Mouse (Mus musculus): Measurements from ENCODE around the gene Wdr1.

The Wdr1 gene

GRCm38 (mm10) chr5:38544423-38545415, 18.3 kb downstream of the Wdr1 start:
- no peak for DNase-seq

GRCm38 (mm10) chr5:38543496-38544217, 19.4 kb downstream of the Wdr1 start:
- DNase-seq = no peak

- DNase-seq = no peak
These were observed 21.3 kb downstream of the Wdr1 start for GRCm38 (mm10) chr5:38541728-38542127.

- DNase-seq = no peak
These were observed 22.1 kb downstream of the Wdr1 start for GRCm38 (mm10) chr5:38540898-38541297.

- DNase-seq = no peak
These were observed 24.5 kb downstream of the Wdr1 start for GRCm38 (mm10) chr5:38538508-38538907.

- DNase-seq = no peak
These were observed 25.2 kb downstream of the Wdr1 start for GRCm38 (mm10) chr5:38537845-38538244.

GRCm38 (mm10) chr5:38536822-38537221, 26.2 kb downstream of the Wdr1 start:
- no peak for DNase-seq

GRCm38 (mm10) chr5:38532084-38532483, 30.9 kb downstream of the Wdr1 start:
- DNase-seq = peak; percentile 73

- no peak for DNase-seq
These were observed 33.1 kb downstream of the Wdr1 start for GRCm38 (mm10) chr5:38529724-38530428.

GRCm38 (mm10) chr5:38522977-38523376, 40.0 kb downstream of the Wdr1 start:
- no peak for DNase-seq

- DNase-seq = no peak
These were observed 42.2 kb downstream of the Wdr1 start for GRCm38 (mm10) chr5:38520838-38521237.

- peak; percentile 36 for DNase-seq
These were observed 46.8 kb downstream of the Wdr1 start for GRCm38 (mm10) chr5:38516267-38516666.

GRCm38 (mm10) chr5:38512991-38513390, 50.0 kb downstream of the Wdr1 start:
- DNase-seq = no peak

- DNase-seq = no peak
These were observed 53.5 kb downstream of the Wdr1 start for GRCm38 (mm10) chr5:38509568-38509967.

- no peak for DNase-seq
These were observed 57.6 kb downstream of the Wdr1 start for GRCm38 (mm10) chr5:38505435-38505765.

- no peak for DNase-seq
These were observed 58.1 kb downstream of the Wdr1 start for GRCm38 (mm10) chr5:38504747-38505434.

- no peak for DNase-seq
These were observed 58.9 kb downstream of the Wdr1 start for GRCm38 (mm10) chr5:38504116-38504515.

- DNase-seq = no peak
These were observed 60.0 kb downstream of the Wdr1 start, which contains the start of gene Slc2a9 for GRCm38 (mm10) chr5:38502992-38503391. Slc2a9 (minus strand) TSS chr5:38503143.

- DNase-seq = no peak
These were observed 63.0 kb downstream of the Wdr1 start for GRCm38 (mm10) chr5:38500043-38500442.

- DNase-seq = no peak
These were observed 63.7 kb downstream of the Wdr1 start for GRCm38 (mm10) chr5:38499316-38499811.

- DNase-seq = no peak
These were observed 64.5 kb downstream of the Wdr1 start for GRCm38 (mm10) chr5:38498479-38498878.

GRCm38 (mm10) chr5:38496491-38497057, 66.4 kb downstream of the Wdr1 start:
- no peak for DNase-seq

Data from right cerebral cortex, adult 18-20 months (tissue).